Mouse (Mus musculus) thymus, adult 18-20 months (tissue): ENCODE results near the gene Fen1.
"Not testable (repeated sequence)": the region's sequence is repeated elsewhere in the genome, so short reads cannot be mapped to it uniquely, and the experiment has no call there.

Experiments used
- DNase-seq, 2 experiments: peaks; one replicate each; pipeline ENCODE4 v3.0.0; 2022; ENCODE audit warnings: mixed read lengths in 2 of 2

The Fen1 gene

GRCm38 (mm10) chr19:10176941-10177372, 27.0 kb downstream of the Fen1 start:
- DNase-seq: no peak

- DNase-seq: no peak
These were observed 27.5 kb downstream of the Fen1 start for GRCm38 (mm10) chr19:10176477-10176876.

GRCm38 (mm10) chr19:10174956-10175355, 29.0 kb downstream of the Fen1 start:
- DNase-seq: no peak

- DNase-seq: no peak
These were observed 30.0 kb downstream of the Fen1 start for GRCm38 (mm10) chr19:10173844-10174539.

GRCm38 (mm10) chr19:10173116-10173718, 30.8 kb downstream of the Fen1 start:
- DNase-seq: no peak

- DNase-seq: no peak
These were observed 32.1 kb downstream of the Fen1 start for GRCm38 (mm10) chr19:10171846-10172245.

GRCm38 (mm10) chr19:10171359-10171758, 32.6 kb downstream of the Fen1 start:
- DNase-seq: no peak

GRCm38 (mm10) chr19:10170466-10170865, 33.5 kb downstream of the Fen1 start:
- no peak for DNase-seq

GRCm38 (mm10) chr19:10169692-10170330, 34.2 kb downstream of the Fen1 start:
- DNase-seq: not testable (repeated sequence)

GRCm38 (mm10) chr19:10169179-10169578, 34.8 kb downstream of the Fen1 start:
- DNase-seq: no peak

- no peak for DNase-seq
These were observed 35.5 kb downstream of the Fen1 start for GRCm38 (mm10) chr19:10168441-10168840.

GRCm38 (mm10) chr19:10167951-10168350, 36.0 kb downstream of the Fen1 start:
- no peak for DNase-seq

GRCm38 (mm10) chr19:10167112-10167511, 36.9 kb downstream of the Fen1 start:
- no peak for DNase-seq

- DNase-seq: not testable (repeated sequence)
These were observed 38.0 kb downstream of the Fen1 start for GRCm38 (mm10) chr19:10165928-10166327.

- no peak for DNase-seq
These were observed 40.1 kb downstream of the Fen1 start for GRCm38 (mm10) chr19:10163896-10164295.

- DNase-seq: no peak
These were observed 46.2 kb downstream of the Fen1 start for GRCm38 (mm10) chr19:10157725-10158124.

- no peak for DNase-seq
These were observed 54.8 kb downstream of the Fen1 start for GRCm38 (mm10) chr19:10149189-10149588.
